Mouse (Mus musculus) ES-E14 (cell line): ENCODE measurements around the gene Oser1.
A peak's percentile ranks its signal among the peaks of the same experiment; 100 is the strongest.

Experiments used
- CHD2 ChIP-seq: IDR thresholded peaks from 2 replicates; pipeline ENCODE4 v1.6.1; 2014; ENCODE audit warnings: mild to moderate bottlenecking, low read depth, low read length, inconsistent platforms
- HCFC1 ChIP-seq: IDR thresholded peaks from 2 replicates; pipeline ENCODE4 v1.6.1; 2012; ENCODE audit warnings: low read length, inconsistent platforms, borderline replicate concordance; ENCODE audit not compliant: insufficient read depth
- MAFK ChIP-seq: IDR thresholded peaks from 2 replicates; pipeline ENCODE4 v1.6.1; 2014; ENCODE audit warnings: mild to moderate bottlenecking, low read depth, low read length, inconsistent platforms; ENCODE audit not compliant: insufficient read depth
- ZC3H11A ChIP-seq: IDR thresholded peaks from 2 replicates; pipeline ENCODE4 v1.6.1; 2012; ENCODE audit warnings: low read depth, mild to moderate bottlenecking, inconsistent platforms, low read length, borderline replicate concordance
- ZNF384 ChIP-seq: IDR thresholded peaks from 2 replicates; pipeline ENCODE4 v1.6.1; 2012; ENCODE audit warnings: low read depth, low read length, inconsistent platforms

GRCm38 (mm10) chr2:163472466-163472851 lies 48.0 kb upstream of the Oser1 start, which contains the start of gene Fitm2:
- TF ChIP-seq MAFK = no peak
- TF ChIP-seq ZNF384 = 0 out of 2 replicates have a peak, but pooled peaks have one; percentile 48
- no peak for TF ChIP-seq CHD2
- TF ChIP-seq ZC3H11A = 0 out of 2 replicates have a peak, but pooled peaks have one; percentile 32
- TF ChIP-seq HCFC1 = peak; percentile 81; the same call in 1 of the 2 replicates
